Mouse (Mus musculus) leukemia stem cell, adult 10-12 weeks (primary cell): ENCODE results near the gene Fam19a2. TPM values are rescaled to one million over a fixed set of nuclear protein-coding genes. Genes with fewer than 3 reads are reported as not detected.

ENCODE experiments used
- polyA plus RNA-seq: library from polyadenylated mRNA; stranded (reverse); fragments of >175 nt; gene quantifications from 2 replicates; pipeline ENCODE4 v1.2.3, GENCODE M21; 2012; ENCODE audit warnings: low replicate concordance

The Fam19a2 gene
- polyA plus RNA-seq = not detected in 2 replicates

DNA sequence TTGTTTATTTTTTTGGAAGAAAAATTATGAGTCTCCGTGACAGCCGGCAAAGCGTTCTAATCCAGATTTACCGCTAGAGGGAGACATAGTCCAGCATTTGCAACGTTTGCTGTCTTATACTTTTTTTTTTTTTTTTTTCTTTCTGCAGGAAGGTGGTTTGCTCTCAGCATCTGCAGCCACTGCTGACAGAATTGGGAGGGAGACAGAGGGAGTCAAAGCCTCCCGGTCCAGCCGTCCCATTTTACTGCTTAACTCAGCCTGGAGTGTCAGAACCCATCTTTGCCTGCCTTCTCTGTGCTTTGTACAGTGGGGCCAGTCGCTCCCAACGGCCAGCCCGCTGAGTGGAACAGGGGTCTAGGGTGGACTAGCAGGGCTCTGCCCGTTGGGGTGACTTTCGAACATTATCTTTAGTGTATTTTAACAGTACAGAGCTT lies at the start of gene Fam19a2:
Gene Fam19a2, plus strand, starts transcription at position 121 of the 434 bp plus-strand sequence.

Other genes starting within 250 kb of the Fam19a2 start
- gene Mon2, start 187.5 kb upstream of the Fam19a2 start, polyA plus RNA-seq = 4.1 and 14.9 TPM in 2 replicates
- gene Usp15, start 67.0 kb upstream of the Fam19a2 start, polyA plus RNA-seq = 1.1 and 25.0 TPM in 2 replicates